Mouse (Mus musculus): ENCODE data around the gene Aplp2. TPM values are rescaled to one million over a fixed set of nuclear protein-coding genes. Genes with fewer than 3 reads are reported as not detected.

Gene Aplp2
- polyA plus RNA-seq, 1 experiment from 2014 or later, result 344 TPM

DNA sequence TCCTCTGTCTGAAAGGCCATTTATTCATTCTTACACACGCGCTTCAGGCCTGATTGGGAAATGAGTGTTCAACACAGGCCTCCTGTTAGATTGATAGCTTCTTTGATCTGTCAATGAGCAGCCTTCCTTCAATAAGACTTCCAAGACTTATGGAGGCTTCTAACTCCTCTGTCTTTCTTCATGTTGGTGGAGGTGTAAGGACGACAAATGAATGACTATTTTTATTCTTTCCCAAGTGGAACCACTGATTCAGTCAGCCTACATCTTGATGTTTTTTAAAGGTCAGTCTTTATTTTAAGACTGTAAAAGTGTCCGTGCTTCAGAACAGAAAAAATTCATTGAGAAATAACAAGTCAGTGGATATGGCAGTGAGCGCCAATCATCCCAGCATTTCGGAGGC is 33.4 kb upstream of the Aplp2 start:
- H3K9me3 ChIP-seq (replicated peaks), result 0 out of 2 replicates have a peak, but pooled peaks cover 1% of the 10 kb centered on the region
- H3K4me1 ChIP-seq (replicated peaks), result peaks cover 11% of the 10 kb centered on the region
- H3K9ac ChIP-seq, result no peak overlapping the region
- 85% methylated on average over 6 of the region's 6 CpGs for WGBS
- no peak for ATAC-seq (ENCODE audit: insufficient number of reproducible peaks, low FRiP score)
- no peak overlapping the region for H3K4me2 ChIP-seq
- no peak overlapping the region for H3K27ac ChIP-seq (ENCODE audit: poor library complexity, severe bottlenecking)
- H3K27me3 ChIP-seq (replicated peaks), result no peaks in the 10 kb centered on the region
- H3K36me3 ChIP-seq, result no peaks in the 10 kb centered on the region
- no peak overlapping the region for H3K4me3 ChIP-seq

- no peak overlapping the region for H3K9ac ChIP-seq
- H3K9me3 ChIP-seq (replicated peaks), result 0 out of 2 replicates have a peak, but pooled peaks cover 5% of the 10 kb centered on the region
- 81% methylated on average over 5 of the region's 5 CpGs for WGBS
- H3K4me1 ChIP-seq (replicated peaks), result peaks cover 11% of the 10 kb centered on the region
- no peak for ATAC-seq (ENCODE audit: insufficient number of reproducible peaks, low FRiP score)
- no peak overlapping the region for H3K27ac ChIP-seq (ENCODE audit: poor library complexity, severe bottlenecking)
- H3K4me3 ChIP-seq, result no peak overlapping the region
- no peak overlapping the region for H3K4me2 ChIP-seq
- H3K36me3 ChIP-seq, result no peaks in the 10 kb centered on the region
- no peaks in the 10 kb centered on the region for H3K27me3 ChIP-seq (replicated peaks)
Measured at GRCm38 (mm10) chr9:31243939-31244333, 32.3 kb upstream of the Aplp2 start.

DNA sequence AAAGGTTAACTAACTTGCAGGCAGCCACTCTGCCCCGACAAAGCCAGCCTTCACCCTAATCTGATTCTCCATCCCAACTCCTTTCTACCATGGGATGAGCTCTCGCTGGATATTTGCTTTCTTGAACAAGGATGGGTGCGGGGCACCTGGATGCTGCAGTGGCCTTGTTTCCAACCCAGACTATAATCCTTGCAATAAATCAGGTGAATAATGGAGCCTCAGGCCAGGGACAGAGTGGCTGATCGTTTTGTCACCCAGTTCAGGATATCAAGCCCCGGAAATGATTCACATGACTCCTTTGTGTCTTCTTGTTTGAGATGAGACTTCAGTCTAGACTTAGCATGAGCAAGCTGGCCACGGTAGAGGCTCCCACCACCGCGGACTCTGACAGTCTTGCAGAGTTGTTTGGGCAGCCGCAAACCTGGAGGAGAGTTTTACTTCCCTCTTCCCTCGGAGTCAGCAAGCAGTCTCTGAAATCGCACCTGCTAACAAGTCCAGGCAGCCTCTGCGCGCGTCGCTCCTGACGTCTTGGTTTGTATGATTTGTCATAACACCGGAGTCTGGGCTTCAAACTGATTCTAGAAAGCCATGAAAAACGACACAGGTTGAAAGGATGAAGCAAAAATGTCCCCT is 31.8 kb upstream of the Aplp2 start:
- Histone ChIP-seq H3K9me3 (replicated peaks) (0 out of 2 replicates have a peak, but pooled peaks cover 5% of the 10 kb centered on the region), H3K4me3 (no peak overlapping the region), H3K36me3 (no peaks in the 10 kb centered on the region), H3K9ac (no peak overlapping the region), H3K4me1 (replicated peaks) (peaks cover 11% of the 10 kb centered on the region), H3K4me2 (no peak overlapping the region), H3K27ac (ENCODE audit: poor library complexity, severe bottlenecking) (no peak overlapping the region), H3K27me3 (replicated peaks) (no peaks in the 10 kb centered on the region)
- ATAC-seq (ENCODE audit: insufficient number of reproducible peaks, low FRiP score), result no peak
- 71% methylated on average over 18 of the region's 18 CpGs for WGBS

- H3K4me1 ChIP-seq (replicated peaks), result peaks cover 7% of the 10 kb centered on the region
- H3K27ac ChIP-seq (ENCODE audit: poor library complexity, severe bottlenecking), result no peak overlapping the region
- no peak overlapping the region for H3K4me3 ChIP-seq
- 65% methylated on average over 7 of the region's 7 CpGs for WGBS
- no peaks in the 10 kb centered on the region for H3K27me3 ChIP-seq (replicated peaks)
- no peak for ATAC-seq (ENCODE audit: insufficient number of reproducible peaks, low FRiP score)
- no peak overlapping the region for H3K4me2 ChIP-seq
- no peak overlapping the region for H3K9ac ChIP-seq
- no peaks in the 10 kb centered on the region for H3K36me3 ChIP-seq
- H3K9me3 ChIP-seq (replicated peaks), result 0 out of 2 replicates have a peak, but pooled peaks cover 5% of the 10 kb centered on the region
Measured at GRCm38 (mm10) chr9:31241208-31241699, 29.6 kb upstream of the Aplp2 start.

- no peaks in the 10 kb centered on the region for H3K27me3 ChIP-seq (replicated peaks)
- H3K27ac ChIP-seq (ENCODE audit: poor library complexity, severe bottlenecking), result no peak overlapping the region
- no peak for ATAC-seq (ENCODE audit: insufficient number of reproducible peaks, low FRiP score)
- no peak overlapping the region for H3K9ac ChIP-seq
- H3K4me1 ChIP-seq (replicated peaks), result peaks cover 6% of the 10 kb centered on the region
- H3K9me3 ChIP-seq (replicated peaks), result 0 out of 2 replicates have a peak, but pooled peaks cover 5% of the 10 kb centered on the region
- 54% methylated on average over 8 of the region's 8 CpGs for WGBS
- H3K4me3 ChIP-seq, result no peak overlapping the region
- H3K36me3 ChIP-seq, result no peaks in the 10 kb centered on the region
- H3K4me2 ChIP-seq, result no peak overlapping the region
Measured at GRCm38 (mm10) chr9:31240522-31241207, 29.1 kb upstream of the Aplp2 start.

GRCm38 (mm10) chr9:31239551-31239950 is 27.9 kb upstream of the Aplp2 start:
- no peaks in the 10 kb centered on the region for H3K36me3 ChIP-seq
- H3K9me3 ChIP-seq (replicated peaks), result 0 out of 2 replicates have a peak, but pooled peaks cover 5% of the 10 kb centered on the region
- peaks cover 12% of the 10 kb centered on the region for H3K4me1 ChIP-seq (replicated peaks)
- no peak overlapping the region for H3K27ac ChIP-seq (ENCODE audit: poor library complexity, severe bottlenecking)
- no peaks in the 10 kb centered on the region for H3K27me3 ChIP-seq (replicated peaks)
- ATAC-seq (ENCODE audit: insufficient number of reproducible peaks, low FRiP score), result no peak
- 90% methylated on average over 2 of the region's 2 CpGs for WGBS
- no peak overlapping the region for H3K4me3 ChIP-seq
- H3K4me2 ChIP-seq, result no peak overlapping the region
- no peak overlapping the region for H3K9ac ChIP-seq

GRCm38 (mm10) chr9:31238526-31238925 is 26.9 kb upstream of the Aplp2 start:
- Histone ChIP-seq H3K9ac (no peak overlapping the region), H3K4me2 (no peak overlapping the region), H3K36me3 (no peaks in the 10 kb centered on the region), H3K4me3 (no peak overlapping the region), H3K27me3 (replicated peaks) (no peaks in the 10 kb centered on the region), H3K4me1 (replicated peaks) (peaks cover 12% of the 10 kb centered on the region), H3K9me3 (replicated peaks) (0 out of 2 replicates have a peak, but pooled peaks cover 5% of the 10 kb centered on the region), H3K27ac (ENCODE audit: poor library complexity, severe bottlenecking) (no peak overlapping the region)
- no peak for ATAC-seq (ENCODE audit: insufficient number of reproducible peaks, low FRiP score)
- 68% methylated on average over 2 of the region's 2 CpGs for WGBS

- Histone ChIP-seq H3K4me2 (no peak overlapping the region), H3K9ac (no peak overlapping the region), H3K4me1 (replicated peaks) (peaks cover 8% of the 10 kb centered on the region), H3K4me3 (no peak overlapping the region), H3K36me3 (no peaks in the 10 kb centered on the region), H3K9me3 (replicated peaks) (0 out of 2 replicates have a peak, but pooled peaks cover 5% of the 10 kb centered on the region), H3K27me3 (replicated peaks) (no peaks in the 10 kb centered on the region), H3K27ac (ENCODE audit: poor library complexity, severe bottlenecking) (no peak overlapping the region)
- 70% methylated on average over 5 of the region's 5 CpGs for WGBS
- no peak for ATAC-seq (ENCODE audit: insufficient number of reproducible peaks, low FRiP score)
Measured at GRCm38 (mm10) chr9:31236079-31236478, 24.5 kb upstream of the Aplp2 start.

GRCm38 (mm10) chr9:31235489-31235888 is 23.9 kb upstream of the Aplp2 start:
- Histone ChIP-seq H3K9ac (no peak overlapping the region), H3K4me3 (no peak overlapping the region), H3K36me3 (no peaks in the 10 kb centered on the region), H3K4me2 (no peak overlapping the region), H3K9me3 (replicated peaks) (0 out of 2 replicates have a peak, but pooled peaks cover 5% of the 10 kb centered on the region), H3K4me1 (replicated peaks) (peaks cover 6% of the 10 kb centered on the region), H3K27ac (ENCODE audit: poor library complexity, severe bottlenecking) (no peak overlapping the region), H3K27me3 (replicated peaks) (no peaks in the 10 kb centered on the region)
- ATAC-seq (ENCODE audit: insufficient number of reproducible peaks, low FRiP score), result no peak
- WGBS, result 83% methylated on average over 9 of the region's 9 CpGs

GRCm38 (mm10) chr9:31235030-31235429 is 23.4 kb upstream of the Aplp2 start:
- Histone ChIP-seq H3K4me2 (no peak overlapping the region), H3K4me3 (no peak overlapping the region), H3K36me3 (no peaks in the 10 kb centered on the region), H3K27ac (ENCODE audit: poor library complexity, severe bottlenecking) (no peak overlapping the region), H3K27me3 (replicated peaks) (no peaks in the 10 kb centered on the region), H3K9me3 (replicated peaks) (0 out of 2 replicates have a peak, but pooled peaks cover 4% of the 10 kb centered on the region), H3K9ac (no peak overlapping the region), H3K4me1 (replicated peaks) (peaks cover 6% of the 10 kb centered on the region)
- WGBS, result 68% methylated on average over 4 of the region's 4 CpGs
- no peak for ATAC-seq (ENCODE audit: insufficient number of reproducible peaks, low FRiP score)

DNA sequence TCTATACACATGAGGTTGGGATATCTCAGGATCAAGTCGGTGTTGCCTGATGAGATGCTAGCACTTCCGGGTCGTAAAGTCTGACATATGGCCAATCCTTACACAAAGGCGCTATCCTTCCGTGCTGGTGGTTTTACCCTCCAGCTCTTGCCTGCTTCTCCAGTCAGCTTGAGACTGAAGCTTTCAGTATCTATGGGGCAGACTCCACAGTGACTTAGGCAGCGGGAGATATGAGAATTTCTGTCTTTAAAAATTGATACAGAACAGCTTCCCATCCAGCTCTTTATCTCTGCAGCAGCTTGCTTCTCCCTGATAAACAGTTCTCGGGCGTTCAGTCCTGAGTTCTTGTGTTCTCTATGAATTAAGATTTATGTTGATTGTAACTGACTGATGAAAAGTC is 14.9 kb upstream of the Aplp2 start:
- peaks cover 7% of the 10 kb centered on the region for H3K4me1 ChIP-seq (replicated peaks)
- WGBS, result 58% methylated on average over 8 of the region's 8 CpGs
- H3K36me3 ChIP-seq, result no peaks in the 10 kb centered on the region
- H3K9ac ChIP-seq, result no peak overlapping the region
- no peak for ATAC-seq (ENCODE audit: insufficient number of reproducible peaks, low FRiP score)
- H3K27ac ChIP-seq (ENCODE audit: poor library complexity, severe bottlenecking), result no peak overlapping the region
- no peaks in the 10 kb centered on the region for H3K27me3 ChIP-seq (replicated peaks)
- H3K4me2 ChIP-seq, result no peak overlapping the region
- H3K9me3 ChIP-seq (replicated peaks), result no peaks in the 10 kb centered on the region
- H3K4me3 ChIP-seq, result no peak overlapping the region

Measured in heart, embryonic 12.5 days (tissue).